Mouse (Mus musculus): ENCODE measurements around the gene Olfr875. TPM values are rescaled to one million over a fixed set of nuclear protein-coding genes. Genes with fewer than 3 reads are reported as not detected.
"Not testable (repeated sequence)": the region's sequence is repeated elsewhere in the genome, so short reads cannot be mapped to it uniquely, and the experiment has no call there.

The Olfr875 gene
- polyA plus RNA-seq, 1 experiment from 2014 or later = not detected

- Histone ChIP-seq H3K36me3 (ENCODE audit: control insufficient read depth, insufficient read depth, low read length) (no peaks in the 10 kb centered on the region), H3K9me3 (replicated peaks; ENCODE audit: control insufficient read depth, low read length) (no peaks in the 10 kb centered on the region), H3K4me3 (ENCODE audit: low read depth, low read length) (peak overlapping the region; percentile 14), H3K27ac (ENCODE audit: low read depth, low read length) (peak overlapping the region; percentile 72), H3K9ac (ENCODE audit: low read length) (peak overlapping the region; percentile 57), H3K4me2 (ENCODE audit: low read length) (peak overlapping the region; percentile 46), H3K27me3 (replicated peaks; ENCODE audit: control insufficient read depth, insufficient read depth, low read length) (no peaks in the 10 kb centered on the region), H3K4me1 (ENCODE audit: control insufficient read depth, insufficient read depth, low read length) (peaks cover 6% of the 10 kb centered on the region)
- WGBS = 3% methylated on average over 7 of the region's 7 CpGs
- ATAC-seq (peak; percentile 91), DNase-seq (ENCODE audit: low spot score) (peak; percentile 71)
Measured at GRCm38 (mm10) chr9:37782766-37783260, 11.2 kb downstream of the Olfr875 start.

- not testable (repeated sequence) for H3K36me3 ChIP-seq (ENCODE audit: control insufficient read depth, insufficient read depth, low read length); H3K27ac ChIP-seq (ENCODE audit: low read depth, low read length); H3K4me1 ChIP-seq (ENCODE audit: control insufficient read depth, insufficient read depth, low read length); H3K4me3 ChIP-seq (ENCODE audit: low read depth, low read length); H3K9ac ChIP-seq (ENCODE audit: low read length); H3K9me3 ChIP-seq (replicated peaks; ENCODE audit: control insufficient read depth, low read length); H3K27me3 ChIP-seq (replicated peaks; ENCODE audit: control insufficient read depth, insufficient read depth, low read length)
- 51% methylated on average over 11 of the region's 15 CpGs for WGBS
- DNase-seq (ENCODE audit: low spot score) (peak; percentile 42), ATAC-seq (peak; percentile 60)
- H3K4me2 ChIP-seq (ENCODE audit: low read length) = peak overlapping the region; percentile 46
Measured at GRCm38 (mm10) chr9:37783394-37784387, 12.0 kb downstream of the Olfr875 start.

- Histone ChIP-seq H3K4me3 (ENCODE audit: low read depth, low read length) (no peak overlapping the region), H3K27ac (ENCODE audit: low read depth, low read length) (no peak overlapping the region), H3K9ac (ENCODE audit: low read length) (no peak overlapping the region), H3K27me3 (replicated peaks; ENCODE audit: control insufficient read depth, insufficient read depth, low read length) (no peaks in the 10 kb centered on the region), H3K4me1 (ENCODE audit: control insufficient read depth, insufficient read depth, low read length) (peaks cover 6% of the 10 kb centered on the region), H3K36me3 (ENCODE audit: control insufficient read depth, insufficient read depth, low read length) (no peaks in the 10 kb centered on the region), H3K9me3 (replicated peaks; ENCODE audit: control insufficient read depth, low read length) (no peaks in the 10 kb centered on the region), H3K4me2 (ENCODE audit: low read length) (no peak overlapping the region)
- ATAC-seq (no peak), DNase-seq (ENCODE audit: low spot score) (no peak)
- WGBS = 73% methylated on average over 2 of the region's 2 CpGs
Measured at GRCm38 (mm10) chr9:37786411-37786810, 14.8 kb downstream of the Olfr875 start.

- 59% methylated on average over 4 of the region's 4 CpGs for WGBS
- Histone ChIP-seq H3K4me1 (ENCODE audit: control insufficient read depth, insufficient read depth, low read length) (no peaks in the 10 kb centered on the region), H3K27ac (ENCODE audit: low read depth, low read length) (no peak overlapping the region), H3K4me2 (ENCODE audit: low read length) (no peak overlapping the region), H3K4me3 (ENCODE audit: low read depth, low read length) (no peak overlapping the region), H3K9ac (ENCODE audit: low read length) (no peak overlapping the region), H3K36me3 (ENCODE audit: control insufficient read depth, insufficient read depth, low read length) (no peaks in the 10 kb centered on the region), H3K9me3 (replicated peaks; ENCODE audit: control insufficient read depth, low read length) (no peaks in the 10 kb centered on the region), H3K27me3 (replicated peaks; ENCODE audit: control insufficient read depth, insufficient read depth, low read length) (no peaks in the 10 kb centered on the region)
- no peak for DNase-seq (ENCODE audit: low spot score)
- ATAC-seq = no peak
Measured at GRCm38 (mm10) chr9:37802055-37802454, 30.4 kb downstream of the Olfr875 start.

GRCm38 (mm10) chr9:37802731-37803130 is 31.1 kb downstream of the Olfr875 start, which contains the start of gene Olfr876:
Gene Olfr876, plus strand, starts transcription at chr9:37803031.
- Histone ChIP-seq H3K4me2 (ENCODE audit: low read length) (no peak within 1 kb of the TSS), H3K27me3 (replicated peaks; ENCODE audit: control insufficient read depth, insufficient read depth, low read length) (no peaks in the 10 kb centered on the region), H3K9me3 (replicated peaks; ENCODE audit: control insufficient read depth, low read length) (no peaks in the 10 kb centered on the region), H3K36me3 (ENCODE audit: control insufficient read depth, insufficient read depth, low read length) (no peaks in the 10 kb centered on the region), H3K27ac (ENCODE audit: low read depth, low read length) (no peak within 1 kb of the TSS), H3K4me3 (ENCODE audit: low read depth, low read length) (no peak within 1 kb of the TSS), H3K9ac (ENCODE audit: low read length) (no peak within 1 kb of the TSS), H3K4me1 (ENCODE audit: control insufficient read depth, insufficient read depth, low read length) (no peaks in the 10 kb centered on the region)
- DNase-seq (ENCODE audit: low spot score) (no peak), ATAC-seq (no peak)

GRCm38 (mm10) chr9:37807235-37807634 is 35.6 kb downstream of the Olfr875 start:
- no peaks in the 10 kb centered on the region for H3K36me3 ChIP-seq (ENCODE audit: control insufficient read depth, insufficient read depth, low read length)
- no peak overlapping the region for H3K27ac ChIP-seq (ENCODE audit: low read depth, low read length)
- no peak overlapping the region for H3K4me3 ChIP-seq (ENCODE audit: low read depth, low read length)
- H3K27me3 ChIP-seq (replicated peaks; ENCODE audit: control insufficient read depth, insufficient read depth, low read length) = no peaks in the 10 kb centered on the region
- H3K4me2 ChIP-seq (ENCODE audit: low read length) = no peak overlapping the region
- no peak overlapping the region for H3K9ac ChIP-seq (ENCODE audit: low read length)
- no peaks in the 10 kb centered on the region for H3K4me1 ChIP-seq (ENCODE audit: control insufficient read depth, insufficient read depth, low read length)
- ATAC-seq = no peak
- DNase-seq (ENCODE audit: low spot score) = no peak
- no peaks in the 10 kb centered on the region for H3K9me3 ChIP-seq (replicated peaks; ENCODE audit: control insufficient read depth, low read length)

- WGBS = 92% methylated on average over 3 of the region's 3 CpGs
- H3K4me3 ChIP-seq (ENCODE audit: low read depth, low read length) = no peak overlapping the region
- H3K36me3 ChIP-seq (ENCODE audit: control insufficient read depth, insufficient read depth, low read length) = no peaks in the 10 kb centered on the region
- H3K4me1 ChIP-seq (ENCODE audit: control insufficient read depth, insufficient read depth, low read length) = no peaks in the 10 kb centered on the region
- H3K27ac ChIP-seq (ENCODE audit: low read depth, low read length) = no peak overlapping the region
- no peak overlapping the region for H3K9ac ChIP-seq (ENCODE audit: low read length)
- H3K9me3 ChIP-seq (replicated peaks; ENCODE audit: control insufficient read depth, low read length) = no peaks in the 10 kb centered on the region
- no peak overlapping the region for H3K4me2 ChIP-seq (ENCODE audit: low read length)
- DNase-seq (ENCODE audit: low spot score) (no peak), ATAC-seq (no peak)
- no peaks in the 10 kb centered on the region for H3K27me3 ChIP-seq (replicated peaks; ENCODE audit: control insufficient read depth, insufficient read depth, low read length)
Measured at GRCm38 (mm10) chr9:37808456-37808855, 36.8 kb downstream of the Olfr875 start.

GRCm38 (mm10) chr9:37808976-37809375 is 37.3 kb downstream of the Olfr875 start:
- DNase-seq (ENCODE audit: low spot score) = peak; percentile 8
- no peak overlapping the region for H3K27ac ChIP-seq (ENCODE audit: low read depth, low read length)

GRCm38 (mm10) chr9:37814696-37815095 is 43.0 kb downstream of the Olfr875 start:
- no peaks in the 10 kb centered on the region for H3K36me3 ChIP-seq (ENCODE audit: control insufficient read depth, insufficient read depth, low read length)
- H3K9me3 ChIP-seq (replicated peaks; ENCODE audit: control insufficient read depth, low read length) = no peaks in the 10 kb centered on the region
- 55% methylated on average over 3 of the region's 3 CpGs for WGBS
- no peak overlapping the region for H3K4me2 ChIP-seq (ENCODE audit: low read length)
- no peaks in the 10 kb centered on the region for H3K4me1 ChIP-seq (ENCODE audit: control insufficient read depth, insufficient read depth, low read length)
- DNase-seq (ENCODE audit: low spot score) = peak; percentile 47
- H3K4me3 ChIP-seq (ENCODE audit: low read depth, low read length) = no peak overlapping the region
- H3K27ac ChIP-seq (ENCODE audit: low read depth, low read length) = no peak overlapping the region
- no peak for ATAC-seq
- H3K27me3 ChIP-seq (replicated peaks; ENCODE audit: control insufficient read depth, insufficient read depth, low read length) = no peaks in the 10 kb centered on the region
- H3K9ac ChIP-seq (ENCODE audit: low read length) = no peak overlapping the region

More at GRCm38 (mm10) chr9:37808976-37809375, 37.3 kb downstream of the Olfr875 start:
- WGBS = 87% methylated on average over 2 of the region's 2 CpGs
- H3K36me3 ChIP-seq (ENCODE audit: control insufficient read depth, insufficient read depth, low read length) = no peaks in the 10 kb centered on the region
- ATAC-seq = no peak
- no peaks in the 10 kb centered on the region for H3K27me3 ChIP-seq (replicated peaks; ENCODE audit: control insufficient read depth, insufficient read depth, low read length)
- H3K9me3 ChIP-seq (replicated peaks; ENCODE audit: control insufficient read depth, low read length) = no peaks in the 10 kb centered on the region
- H3K4me1 ChIP-seq (ENCODE audit: control insufficient read depth, insufficient read depth, low read length) = no peaks in the 10 kb centered on the region
- no peak overlapping the region for H3K4me2 ChIP-seq (ENCODE audit: low read length)
- no peak overlapping the region for H3K9ac ChIP-seq (ENCODE audit: low read length)
- no peak overlapping the region for H3K4me3 ChIP-seq (ENCODE audit: low read depth, low read length)
